Mouse (Mus musculus) embryonic facial prominence, embryonic 13.5 days (tissue): ENCODE results near the gene Catsperd. TPM values are rescaled to one million over a fixed set of nuclear protein-coding genes. Genes with fewer than 3 reads are reported as not detected.

Experiments
- ATAC-seq: fragments of 200-750 bp; cut with Nextera tagmentation; 2 replicates; pipeline ENCODE4 v1.8.0; 2017; ENCODE audit warnings: low read depth; ENCODE audit not compliant: insufficient number of reproducible peaks, insufficient read depth, low FRiP score, low TSS enrichment
- H3K27ac ChIP-seq: fragments of 300-500 bp; sonication (generic); 2 replicates; pipeline ENCODE4 v1.5.1; 2015; ENCODE audit warnings: moderate library complexity, mild to moderate bottlenecking, inconsistent platforms
- H3K27me3 ChIP-seq: fragments of 300-500 bp; sonication (generic); 2 replicates; pipeline ENCODE4 v1.6.1; 2015; ENCODE audit warnings: mild to moderate bottlenecking, inconsistent platforms
- H3K36me3 ChIP-seq: fragments of 300-500 bp; sonication (generic); 2 replicates; pipeline ENCODE4 v1.6.1; 2015; ENCODE audit warnings: mild to moderate bottlenecking, inconsistent platforms
- H3K4me1 ChIP-seq: fragments of 300-500 bp; sonication (generic); 2 replicates; pipeline ENCODE4 v1.6.1; 2015; ENCODE audit warnings: inconsistent platforms
- H3K4me2 ChIP-seq: fragments of 300-500 bp; sonication (generic); 2 replicates; pipeline ENCODE4 v1.6.1; 2015; ENCODE audit warnings: moderate library complexity, mild to moderate bottlenecking, inconsistent platforms
- H3K4me3 ChIP-seq: fragments of 300-500 bp; sonication (generic); 2 replicates; pipeline ENCODE4 v1.5.1; 2015; ENCODE audit warnings: mild to moderate bottlenecking, inconsistent platforms
- H3K9ac ChIP-seq: fragments of 300-500 bp; sonication (generic); 2 replicates; pipeline ENCODE4 v1.6.1; 2015; ENCODE audit warnings: mild to moderate bottlenecking, inconsistent platforms
- H3K9me3 ChIP-seq: fragments of 300-500 bp; sonication (generic); 2 replicates; pipeline ENCODE4 v1.6.1; 2016; ENCODE audit warnings: inconsistent platforms
- WGBS: fragments of 180-500 bp; shearing (Covaris S2); methylation state at CpG from one replicate; pipeline ENCODE4 v1.1.7; 2015; ENCODE audit warnings: mixed read lengths; 5-methylcytosine and 5-hydroxymethylcytosine counted together
- polyA plus RNA-seq: library from polyadenylated mRNA; unstranded; fragments of >200 nt; fragmentation: Nextera tagmentation; extraction: Ambion mirVana; gene quantifications from 2 replicates; pipeline ENCODE4 v1.2.1, GENCODE M21; 2015

Catsperd gene
- polyA plus RNA-seq, 1 experiment from 2014 or later = 0.66 TPM

GRCm38 (mm10) chr17:56667591-56667990 lies 39.6 kb downstream of the Catsperd start:
- no peak overlapping the region for H3K4me2 ChIP-seq
- no peak overlapping the region for H3K27ac ChIP-seq
- H3K4me1 ChIP-seq = peaks cover 18% of the 10 kb centered on the region; the same call in 1 of the 2 replicates
- no peak overlapping the region for H3K4me3 ChIP-seq
- H3K9ac ChIP-seq = no peak overlapping the region
- no peaks in the 10 kb centered on the region for H3K9me3 ChIP-seq
- WGBS = 65% methylated on average over 3 of the region's 3 CpGs
- no peak for ATAC-seq
- peaks cover 15% of the 10 kb centered on the region for H3K27me3 ChIP-seq
- no peaks in the 10 kb centered on the region for H3K36me3 ChIP-seq

- Histone ChIP-seq H3K4me2 (peak overlapping the region; percentile 93), H3K4me3 (peak overlapping the region; percentile 50), H3K4me1 (peaks cover 18% of the 10 kb centered on the region; the same call in 1 of the 2 replicates), H3K36me3 (no peaks in the 10 kb centered on the region), H3K27me3 (peaks cover 15% of the 10 kb centered on the region), H3K9me3 (no peaks in the 10 kb centered on the region), H3K27ac (no peak overlapping the region), H3K9ac (peak overlapping the region; percentile 72)
- WGBS = 3% methylated on average over 31 of the region's 31 CpGs
- ATAC-seq = no peak
These were observed 40.6 kb downstream of the Catsperd start for GRCm38 (mm10) chr17:56668384-56669144.

GRCm38 (mm10) chr17:56669766-56670165 lies 41.8 kb downstream of the Catsperd start:
- 86% methylated on average over 8 of the region's 8 CpGs for WGBS
- Histone ChIP-seq H3K4me1 (peaks cover 14% of the 10 kb centered on the region), H3K36me3 (no peaks in the 10 kb centered on the region), H3K4me3 (no peak overlapping the region), H3K9ac (no peak overlapping the region), H3K27me3 (peaks cover 15% of the 10 kb centered on the region), H3K27ac (no peak overlapping the region), H3K4me2 (no peak overlapping the region), H3K9me3 (no peaks in the 10 kb centered on the region)
- ATAC-seq = no peak

- H3K27ac ChIP-seq = peak within 1 kb of the TSS; percentile 89
- peaks cover 30% of the 10 kb centered on the region for H3K4me1 ChIP-seq
- ATAC-seq = peak; percentile 89
- peaks cover 3% of the 10 kb centered on the region for H3K27me3 ChIP-seq
- H3K9ac ChIP-seq = peak within 1 kb of the TSS; percentile 91
- under 1% methylated on average over 56 of the region's 66 CpGs for WGBS
- peaks cover 27% of the 10 kb centered on the region for H3K36me3 ChIP-seq
- no peaks in the 10 kb centered on the region for H3K9me3 ChIP-seq
- peak within 1 kb of the TSS; percentile 77 for H3K4me2 ChIP-seq
- peak within 1 kb of the TSS; percentile 69 for H3K4me3 ChIP-seq
These were observed 45.2 kb downstream of the Catsperd start, which contains the start of gene Ranbp3 for GRCm38 (mm10) chr17:56672941-56673646. Gene Ranbp3 (plus strand): TSS chr17:56673294.

GRCm38 (mm10) chr17:56673647-56674416 lies 45.9 kb downstream of the Catsperd start:
- peak overlapping the region; percentile 77 for H3K4me2 ChIP-seq
- H3K9ac ChIP-seq = peak overlapping the region; percentile 91
- peaks cover 30% of the 10 kb centered on the region for H3K36me3 ChIP-seq
- H3K9me3 ChIP-seq = no peaks in the 10 kb centered on the region
- ATAC-seq = peak; percentile 17
- WGBS = 1% methylated on average over 25 of the region's 37 CpGs
- peak overlapping the region; percentile 89 for H3K27ac ChIP-seq
- H3K4me3 ChIP-seq = peak overlapping the region; percentile 69
- H3K4me1 ChIP-seq = peaks cover 26% of the 10 kb centered on the region
- H3K27me3 ChIP-seq = no peaks in the 10 kb centered on the region

GRCm38 (mm10) chr17:56681791-56682190 lies 53.8 kb downstream of the Catsperd start:
- WGBS = 75% methylated on average over 4 of the region's 4 CpGs
- 0 out of 2 replicates have a peak, but pooled peaks cover 2% of the 10 kb centered on the region for H3K4me1 ChIP-seq
- no peaks in the 10 kb centered on the region for H3K27me3 ChIP-seq
- no peak overlapping the region for H3K4me3 ChIP-seq
- no peak overlapping the region for H3K27ac ChIP-seq
- H3K9me3 ChIP-seq = no peaks in the 10 kb centered on the region
- no peak for ATAC-seq
- no peak overlapping the region for H3K4me2 ChIP-seq
- H3K36me3 ChIP-seq = peaks cover 87% of the 10 kb centered on the region
- H3K9ac ChIP-seq = no peak overlapping the region

GRCm38 (mm10) chr17:56682880-56683279 lies 54.9 kb downstream of the Catsperd start:
- no peak overlapping the region for H3K4me2 ChIP-seq
- 72% methylated on average over 3 of the region's 3 CpGs for WGBS

GRCm38 (mm10) chr17:56683546-56684140 lies 55.7 kb downstream of the Catsperd start:
- peaks cover 91% of the 10 kb centered on the region for H3K36me3 ChIP-seq
- no peak for ATAC-seq
- no peak overlapping the region for H3K9ac ChIP-seq
- no peak overlapping the region for H3K27ac ChIP-seq
- no peak overlapping the region for H3K4me3 ChIP-seq
- H3K27me3 ChIP-seq = no peaks in the 10 kb centered on the region
- no peaks in the 10 kb centered on the region for H3K9me3 ChIP-seq
- H3K4me2 ChIP-seq = no peak overlapping the region
- 84% methylated on average over 5 of the region's 5 CpGs for WGBS
- H3K4me1 ChIP-seq = no peaks in the 10 kb centered on the region

More at GRCm38 (mm10) chr17:56682880-56683279, 54.9 kb downstream of the Catsperd start:
- no peaks in the 10 kb centered on the region for H3K27me3 ChIP-seq
- no peak overlapping the region for H3K9ac ChIP-seq
- no peaks in the 10 kb centered on the region for H3K4me1 ChIP-seq
- no peak overlapping the region for H3K27ac ChIP-seq
- no peak for ATAC-seq
- no peak overlapping the region for H3K4me3 ChIP-seq
- H3K9me3 ChIP-seq = no peaks in the 10 kb centered on the region
- peaks cover 87% of the 10 kb centered on the region for H3K36me3 ChIP-seq

- no peaks in the 10 kb centered on the region for H3K4me1 ChIP-seq
- no peak overlapping the region for H3K4me3 ChIP-seq
- no peak for ATAC-seq
- peak overlapping the region; percentile 32; the same call in 1 of the 2 replicates for H3K9ac ChIP-seq
- H3K9me3 ChIP-seq = no peaks in the 10 kb centered on the region
- H3K4me2 ChIP-seq = no peak overlapping the region
- peaks cover 93% of the 10 kb centered on the region for H3K36me3 ChIP-seq
- WGBS = 92% methylated on average over 2 of the region's 2 CpGs
- no peaks in the 10 kb centered on the region for H3K27me3 ChIP-seq
- no peak overlapping the region for H3K27ac ChIP-seq
These were observed 56.7 kb downstream of the Catsperd start for GRCm38 (mm10) chr17:56684649-56685048.

GRCm38 (mm10) chr17:56686801-56687200 lies 58.9 kb downstream of the Catsperd start:
- H3K36me3 ChIP-seq = peaks cover 91% of the 10 kb centered on the region

GRCm38 (mm10) chr17:56688045-56688444 lies 60.1 kb downstream of the Catsperd start:
- no peak overlapping the region for H3K4me2 ChIP-seq
- peaks cover 94% of the 10 kb centered on the region for H3K36me3 ChIP-seq
- H3K4me3 ChIP-seq = no peak overlapping the region
- H3K9ac ChIP-seq = no peak overlapping the region
- H3K27me3 ChIP-seq = no peaks in the 10 kb centered on the region
- no peak overlapping the region for H3K27ac ChIP-seq
- peaks cover 11% of the 10 kb centered on the region for H3K4me1 ChIP-seq
- no peaks in the 10 kb centered on the region for H3K9me3 ChIP-seq
- no peak for ATAC-seq

More at GRCm38 (mm10) chr17:56686801-56687200, 58.9 kb downstream of the Catsperd start:
- Histone ChIP-seq H3K9ac (no peak overlapping the region), H3K9me3 (no peaks in the 10 kb centered on the region), H3K4me1 (no peaks in the 10 kb centered on the region), H3K27me3 (no peaks in the 10 kb centered on the region), H3K27ac (no peak overlapping the region), H3K4me3 (no peak overlapping the region), H3K4me2 (no peak overlapping the region)
- ATAC-seq = no peak
- WGBS = 89% methylated on average over 4 of the region's 4 CpGs
